Mouse (Mus musculus) liver, embryonic 13.5 days (tissue): ENCODE data around the gene Thoc7. TPM values are rescaled to one million over a fixed set of nuclear protein-coding genes. Genes with fewer than 3 reads are reported as not detected.
"Not testable (repeated sequence)": the region's sequence is repeated elsewhere in the genome, so short reads cannot be mapped to it uniquely, and the experiment has no call there.

Experiments used
- ATAC-seq: fragments of 200-750 bp; cut with Nextera tagmentation; 2 replicates; pipeline ENCODE4 v1.8.0; 2017; ENCODE audit warnings: low read depth, mild to moderate bottlenecking, moderate number of reproducible peaks, moderate library complexity
- DNase-seq: peaks from one replicate; pipeline ENCODE4 v3.0.0; 2022
- H3K27ac ChIP-seq: fragments of 300-500 bp; sonication (generic); 2 replicates; pipeline ENCODE4 v1.5.1; 2015; ENCODE audit warnings: moderate library complexity, mild to moderate bottlenecking, inconsistent platforms
- H3K27me3 ChIP-seq: fragments of 300-500 bp; sonication (generic); 2 replicates; pipeline ENCODE4 v1.6.1; 2015; ENCODE audit warnings: mild to moderate bottlenecking, inconsistent platforms
- H3K36me3 ChIP-seq: fragments of 300-500 bp; sonication (generic); 2 replicates; pipeline ENCODE4 v1.6.1; 2015; ENCODE audit warnings: mild to moderate bottlenecking, inconsistent platforms
- H3K4me1 ChIP-seq: fragments of 300-500 bp; sonication (generic); replicated peaks from 2 replicates; pipeline ENCODE4 v1.6.1; 2015; ENCODE audit warnings: inconsistent platforms
- H3K4me2 ChIP-seq: fragments of 300-500 bp; sonication (generic); 2 replicates; pipeline ENCODE4 v1.6.1; 2015; ENCODE audit warnings: inconsistent platforms, mild to moderate bottlenecking, moderate library complexity
- H3K4me3 ChIP-seq: fragments of 300-500 bp; sonication (generic); replicated peaks from 2 replicates; pipeline ENCODE4 v1.5.1; 2015; ENCODE audit warnings: mild to moderate bottlenecking, inconsistent platforms
- H3K9ac ChIP-seq: fragments of 300-500 bp; sonication (generic); 2 replicates; pipeline ENCODE4 v1.6.1; 2015; ENCODE audit warnings: mild to moderate bottlenecking, inconsistent platforms
- H3K9me3 ChIP-seq: fragments of 300-500 bp; sonication (generic); replicated peaks from 2 replicates; pipeline ENCODE4 v1.6.1; 2016; ENCODE audit warnings: inconsistent platforms
- WGBS: fragments of 180-500 bp; shearing (Covaris S2); methylation state at CpG from one replicate; pipeline ENCODE4 v1.1.7; 2015; ENCODE audit not compliant: insufficient replicate concordance; 5-methylcytosine and 5-hydroxymethylcytosine counted together
- polyA plus RNA-seq: library from polyadenylated mRNA; unstranded; fragments of >200 nt; fragmentation: Nextera tagmentation; extraction: Ambion mirVana; gene quantifications from 2 replicates; pipeline ENCODE4 v1.2.1, GENCODE M21; 2015

The Thoc7 gene
- polyA plus RNA-seq, 1 experiment from 2014 or later: 113 TPM

- H3K9me3 ChIP-seq: no peaks in the 10 kb centered on the region
- no peak overlapping the region for H3K4me2 ChIP-seq
- 69% methylated on average over 5 of the region's 5 CpGs for WGBS
- no peak for ATAC-seq
- DNase-seq: no peak
- H3K27me3 ChIP-seq: no peaks in the 10 kb centered on the region
- no peak overlapping the region for H3K9ac ChIP-seq
- no peak overlapping the region for H3K27ac ChIP-seq
- H3K4me3 ChIP-seq: no peak overlapping the region
- H3K4me1 ChIP-seq: peaks cover 15% of the 10 kb centered on the region
- no peaks in the 10 kb centered on the region for H3K36me3 ChIP-seq
These were observed 6.8 kb upstream of the Thoc7 start for GRCm38 (mm10) chr14:13968476-13968875.

- peaks cover 15% of the 10 kb centered on the region for H3K4me1 ChIP-seq
- no peaks in the 10 kb centered on the region for H3K36me3 ChIP-seq
- no peak overlapping the region for H3K9ac ChIP-seq
- DNase-seq: no peak
- H3K4me3 ChIP-seq: no peak overlapping the region
- H3K27me3 ChIP-seq: no peaks in the 10 kb centered on the region
- ATAC-seq: no peak
- H3K4me2 ChIP-seq: no peak overlapping the region
- H3K27ac ChIP-seq: no peak overlapping the region
- H3K9me3 ChIP-seq: no peaks in the 10 kb centered on the region
- 59% methylated on average over 1 of the region's 1 CpGs for WGBS
These were observed 6.0 kb upstream of the Thoc7 start for GRCm38 (mm10) chr14:13967607-13968006.

- no peaks in the 10 kb centered on the region for H3K9me3 ChIP-seq
- no peaks in the 10 kb centered on the region for H3K36me3 ChIP-seq
- H3K4me3 ChIP-seq: no peak overlapping the region
- H3K9ac ChIP-seq: no peak overlapping the region
- DNase-seq (no peak), ATAC-seq (no peak)
- WGBS: 43% methylated on average over 1 of the region's 1 CpGs
- H3K4me2 ChIP-seq: no peak overlapping the region
- H3K27me3 ChIP-seq: no peaks in the 10 kb centered on the region
- no peak overlapping the region for H3K27ac ChIP-seq
- peaks cover 36% of the 10 kb centered on the region for H3K4me1 ChIP-seq
These were observed 1.9 kb upstream of the Thoc7 start for GRCm38 (mm10) chr14:13963527-13963926.

DNA sequence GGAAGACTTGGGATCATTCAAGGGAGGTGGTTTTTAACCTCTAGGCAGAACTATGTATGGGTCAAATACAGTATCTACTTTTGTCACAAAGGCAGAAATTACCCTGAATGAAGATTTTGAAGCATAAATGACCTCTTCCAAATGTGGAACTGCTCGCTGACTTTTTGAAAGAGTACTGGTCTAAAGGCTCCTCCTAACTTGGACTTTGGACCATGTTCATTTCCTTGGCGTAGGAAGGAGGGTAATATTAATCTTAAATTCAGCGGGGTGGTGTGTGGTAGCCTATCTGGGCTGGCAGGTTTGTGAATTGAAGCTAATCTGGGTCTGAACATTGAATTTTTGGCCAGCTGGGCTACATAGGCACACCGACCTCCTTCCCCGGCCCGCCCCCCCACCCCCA, 824 bp upstream of the Thoc7 start:
- DNase-seq (no peak), ATAC-seq (no peak)
- Histone ChIP-seq H3K9me3 (no peaks in the 10 kb centered on the region), H3K4me1 (peaks cover 45% of the 10 kb centered on the region), H3K27me3 (no peaks in the 10 kb centered on the region), H3K27ac (no peak overlapping the region; the same call in 1 of the 2 replicates), H3K4me3 (no peak overlapping the region), H3K9ac (no peak overlapping the region), H3K4me2 (peak overlapping the region; percentile 87; the same call in 1 of the 2 replicates), H3K36me3 (0 out of 2 replicates have a peak, but pooled peaks cover under 1% of the 10 kb centered on the region)
- WGBS: 48% methylated on average over 6 of the region's 6 CpGs

DNA sequence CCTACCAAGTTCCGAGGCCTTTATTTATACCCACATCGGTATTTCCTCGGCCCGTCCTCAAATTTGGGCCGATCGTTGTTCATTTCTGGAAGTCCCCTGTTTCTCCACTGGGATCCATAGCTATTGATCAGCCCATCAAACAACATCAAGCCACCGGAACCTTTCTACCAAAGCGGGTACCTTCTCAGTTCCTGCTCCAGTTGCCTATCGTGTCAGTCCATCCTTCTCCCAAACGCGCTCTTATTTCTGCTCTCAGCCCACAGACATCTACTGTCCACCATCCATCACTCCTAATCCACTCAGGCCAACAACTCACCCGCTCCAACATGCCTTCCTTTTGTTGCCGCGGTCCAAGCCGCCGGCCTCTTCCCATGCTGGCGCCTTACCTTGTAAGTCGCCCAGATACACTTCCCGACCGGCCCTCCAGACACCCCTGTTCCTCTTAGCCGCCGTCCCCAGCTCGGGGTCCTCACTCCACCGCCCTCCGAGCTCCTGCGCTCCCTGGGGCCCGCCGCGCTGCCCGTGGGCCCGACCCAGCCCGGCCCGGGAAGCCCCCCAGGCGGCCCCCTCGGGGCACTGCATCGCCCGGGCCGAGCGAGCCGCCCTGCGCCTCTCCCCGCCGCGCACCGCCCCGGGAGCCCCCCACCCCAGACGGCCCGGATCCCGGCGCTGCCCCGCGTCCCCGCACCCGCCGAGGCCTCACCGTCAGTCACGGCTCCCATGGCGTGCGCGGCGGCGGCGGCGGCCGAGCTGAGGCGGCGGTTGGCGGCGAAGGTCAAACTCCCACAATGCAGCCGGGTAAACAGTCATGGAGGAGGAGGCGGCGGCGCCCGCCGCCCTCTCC, 948 bp downstream of the Thoc7 start:
- WGBS: under 1% methylated on average over 61 of the region's 75 CpGs
- DNase-seq (peak; percentile 26), ATAC-seq (peak; percentile 74)
- Histone ChIP-seq H3K4me3 (peak overlapping the region; percentile 94), H3K27me3 (no peaks in the 10 kb centered on the region), H3K9me3 (no peaks in the 10 kb centered on the region), H3K36me3 (peaks cover 9% of the 10 kb centered on the region), H3K9ac (peak overlapping the region; percentile 95), H3K4me2 (peak overlapping the region; percentile 87), H3K27ac (peak overlapping the region; percentile 83), H3K4me1 (peaks cover 38% of the 10 kb centered on the region)

GRCm38 (mm10) chr14:13960079-13960478, 1.6 kb downstream of the Thoc7 start:
- Histone ChIP-seq H3K4me1 (peaks cover 38% of the 10 kb centered on the region), H3K4me3 (peak overlapping the region; percentile 94), H3K36me3 (peaks cover 13% of the 10 kb centered on the region), H3K4me2 (peak overlapping the region; percentile 87), H3K27ac (peak overlapping the region; percentile 83), H3K9me3 (no peaks in the 10 kb centered on the region), H3K27me3 (no peaks in the 10 kb centered on the region), H3K9ac (peak overlapping the region; percentile 95)
- 0% methylated on average over 9 of the region's 9 CpGs for WGBS
- peak; percentile 72 for ATAC-seq
- DNase-seq: peak; percentile 18

- not testable (repeated sequence) for ATAC-seq, DNase-seq, H3K9ac ChIP-seq, H3K4me3 ChIP-seq, H3K9me3 ChIP-seq, H3K4me2 ChIP-seq, H3K4me1 ChIP-seq, H3K27ac ChIP-seq, H3K27me3 ChIP-seq
- H3K36me3 ChIP-seq: peaks cover 56% of the 10 kb centered on the region
- 83% methylated on average over 3 of the region's 3 CpGs for WGBS
These were observed 9.5 kb downstream of the Thoc7 start for GRCm38 (mm10) chr14:13952151-13952550.

DNA sequence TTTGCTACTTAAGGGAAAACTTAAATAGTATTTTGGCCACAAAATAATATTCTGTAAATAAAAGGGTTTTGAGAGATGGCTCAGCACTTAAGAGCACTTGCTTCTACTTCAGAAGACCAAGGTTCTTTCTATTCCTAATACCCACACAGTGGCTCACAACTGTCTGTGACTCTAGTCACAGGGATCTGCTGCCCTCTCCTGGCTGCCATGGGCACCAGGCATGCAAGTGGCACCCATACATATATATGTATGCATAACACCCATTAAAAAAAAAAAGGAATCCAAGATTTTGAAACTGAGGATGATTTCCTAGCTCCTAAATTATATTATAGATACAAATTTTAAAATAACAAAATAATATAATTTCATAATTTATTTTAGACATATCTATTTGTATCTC, 11.3 kb downstream of the Thoc7 start:
- no peak for DNase-seq
- Histone ChIP-seq H3K4me1 (no peaks in the 10 kb centered on the region), H3K27ac (no peak overlapping the region), H3K9ac (no peak overlapping the region), H3K27me3 (no peaks in the 10 kb centered on the region), H3K4me3 (no peak overlapping the region), H3K9me3 (no peaks in the 10 kb centered on the region), H3K4me2 (no peak overlapping the region), H3K36me3 (peaks cover 48% of the 10 kb centered on the region)
- ATAC-seq: no peak

GRCm38 (mm10) chr14:13948345-13948744, 13.3 kb downstream of the Thoc7 start:
- Histone ChIP-seq H3K4me1 (no peaks in the 10 kb centered on the region), H3K4me3 (no peak overlapping the region), H3K36me3 (peaks cover 44% of the 10 kb centered on the region), H3K9me3 (no peaks in the 10 kb centered on the region), H3K27ac (no peak overlapping the region), H3K9ac (no peak overlapping the region), H3K4me2 (no peak overlapping the region), H3K27me3 (no peaks in the 10 kb centered on the region)
- ATAC-seq: no peak
- 82% methylated on average over 7 of the region's 7 CpGs for WGBS
- no peak for DNase-seq

- no peak overlapping the region for H3K27ac ChIP-seq
- ATAC-seq (no peak), DNase-seq (no peak)
- H3K27me3 ChIP-seq: no peaks in the 10 kb centered on the region
- WGBS: 73% methylated on average over 4 of the region's 4 CpGs
- H3K4me3 ChIP-seq: no peak overlapping the region
- no peak overlapping the region for H3K9ac ChIP-seq
- H3K4me2 ChIP-seq: no peak overlapping the region
- no peaks in the 10 kb centered on the region for H3K9me3 ChIP-seq
- H3K4me1 ChIP-seq: no peaks in the 10 kb centered on the region
- H3K36me3 ChIP-seq: peaks cover 23% of the 10 kb centered on the region
These were observed 17.0 kb downstream of the Thoc7 start for GRCm38 (mm10) chr14:13944686-13945085.

GRCm38 (mm10) chr14:13934052-13934371, 27.6 kb downstream of the Thoc7 start:
- Histone ChIP-seq H3K4me3 (peak overlapping the region; percentile 55), H3K27ac (no peak overlapping the region), H3K4me1 (peaks cover 12% of the 10 kb centered on the region), H3K9me3 (no peaks in the 10 kb centered on the region), H3K9ac (peak overlapping the region; percentile 53), H3K27me3 (no peaks in the 10 kb centered on the region), H3K4me2 (peak overlapping the region; percentile 77), H3K36me3 (no peaks in the 10 kb centered on the region)
- ATAC-seq (peak; percentile 41; the same call in 1 of the 2 replicates), DNase-seq (no peak)
- WGBS: 31% methylated on average over 5 of the region's 5 CpGs
